Mouse (Mus musculus) heart, embryonic 14.5 days (tissue): ENCODE results near the gene Gnai3. TPM values are rescaled to one million over a fixed set of nuclear protein-coding genes. Genes with fewer than 3 reads are reported as not detected.

Experiments used
- ATAC-seq: fragments of 200-750 bp; cut with Nextera tagmentation; 2 replicates; pipeline ENCODE4 v1.8.0; 2017; ENCODE audit warnings: low read depth, moderate TSS enrichment; ENCODE audit not compliant: insufficient number of reproducible peaks, insufficient read depth, low FRiP score
- H3K27ac ChIP-seq, 2 experiments: fragments of 200-500 bp in 1 of 2; fragments of 300-500 bp in 1 of 2; sonication (generic) in 1 of 2; replicated peaks in 1 of 2; 2 replicates each; pipeline ENCODE4 v1.5.1; 2012 to 2014; ENCODE audit warnings: low read depth in 2 of 2, low read length in 2 of 2, control low read depth in 1 of 2, mild to moderate bottlenecking in 1 of 2, mixed read lengths in 1 of 2; ENCODE audit not compliant: control insufficient read depth in 1 of 2, insufficient read depth in 1 of 2
- H3K27me3 ChIP-seq: fragments of 300-500 bp; sonication (generic); 2 replicates; pipeline ENCODE4 v1.6.1; 2014; ENCODE audit warnings: mild to moderate bottlenecking, low read length, control low read depth; ENCODE audit not compliant: control insufficient read depth, insufficient read depth
- H3K36me3 ChIP-seq: fragments of 300-500 bp; sonication (generic); 2 replicates; pipeline ENCODE4 v1.6.1; 2014; ENCODE audit warnings: mild to moderate bottlenecking, control low read depth, low read length, mixed read lengths; ENCODE audit not compliant: control insufficient read depth, insufficient read depth
- H3K4me1 ChIP-seq, 2 experiments: fragments of 200-500 bp in 1 of 2; fragments of 300-500 bp in 1 of 2; sonication (generic) in 1 of 2; 2 replicates each; pipeline ENCODE4 v1.6.1; 2012 to 2014; ENCODE audit warnings: low read length in 2 of 2, control low read depth in 1 of 2, mixed read lengths in 1 of 2; ENCODE audit not compliant: control insufficient read depth in 2 of 2, insufficient read depth in 2 of 2
- H3K4me2 ChIP-seq: fragments of 300-500 bp; sonication (generic); 2 replicates; pipeline ENCODE4 v1.6.1; 2014; ENCODE audit warnings: mild to moderate bottlenecking, low read length
- H3K4me3 ChIP-seq, 2 experiments: fragments of 200-500 bp in 1 of 2; fragments of 300-500 bp in 1 of 2; sonication (generic) in 1 of 2; 2 replicates each; pipeline ENCODE4 v1.5.1; 2012 to 2014; ENCODE audit warnings: low read length in 2 of 2, mild to moderate bottlenecking in 2 of 2, control low read depth in 1 of 2, low read depth in 1 of 2, moderate library complexity in 1 of 2; ENCODE audit not compliant: control insufficient read depth in 1 of 2, insufficient read depth in 1 of 2
- H3K9ac ChIP-seq: fragments of 300-500 bp; sonication (generic); 2 replicates; pipeline ENCODE4 v1.6.1; 2014; ENCODE audit warnings: mild to moderate bottlenecking, low read length
- H3K9me3 ChIP-seq: fragments of 300-500 bp; sonication (generic); 2 replicates; pipeline ENCODE4 v1.6.1; 2016; ENCODE audit warnings: low read length, control low read depth; ENCODE audit not compliant: control insufficient read depth
- WGBS: fragments of 180-500 bp; shearing (Covaris S2); extraction: QIAGEN DNeasy Blood & Tissue Kit; methylation state at CpG from one replicate; pipeline ENCODE4 v1.1.7; 2014; 5-methylcytosine and 5-hydroxymethylcytosine counted together
- polyA plus RNA-seq: library from polyadenylated mRNA; unstranded; fragments of >200 nt; fragmentation: Nextera tagmentation; extraction: Ambion mirVana; gene quantifications from 2 replicates; pipeline ENCODE4 v1.2.1, GENCODE M21; 2014

The Gnai3 gene
- polyA plus RNA-seq, 1 experiment from 2014 or later = 74.0 TPM

DNA sequence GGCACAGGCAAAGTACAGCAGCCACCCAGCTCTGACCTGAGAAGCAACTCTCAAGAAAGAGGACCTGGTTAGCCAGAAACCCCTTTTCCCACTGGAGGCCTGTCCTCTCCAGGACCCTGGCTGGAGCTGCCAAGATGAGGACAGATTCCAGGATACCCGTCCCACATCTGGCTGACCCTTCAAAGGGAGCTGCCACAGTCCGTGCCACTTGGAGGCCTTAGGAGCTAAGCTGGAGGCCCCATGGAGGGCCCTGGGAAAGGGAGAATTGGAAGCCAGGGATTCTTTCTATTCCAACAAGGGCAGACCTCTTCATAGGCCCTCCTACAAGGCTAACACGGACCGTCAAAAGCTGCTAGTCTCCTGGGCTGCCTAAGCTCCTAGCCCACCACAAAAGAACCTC lies 64.3 kb downstream of the Gnai3 start:
- Histone ChIP-seq H3K4me3 (no peak overlapping the region; a peak in 1 of 4 replicates), H3K9me3 (no peaks in the 10 kb centered on the region), H3K27ac (peak overlapping the region; percentile 14 to 51; a peak in 2 of 4 replicates), H3K4me2 (peak overlapping the region; percentile 44), H3K27me3 (no peaks in the 10 kb centered on the region), H3K9ac (peak overlapping the region; percentile 45; the same call in 1 of the 2 replicates), H3K36me3 (peaks cover 43% of the 10 kb centered on the region), H3K4me1 (peaks cover 24 to 38% of the 10 kb centered on the region in 2 experiments)
- no peak for ATAC-seq
- WGBS = 35% methylated on average over 4 of the region's 4 CpGs

DNA sequence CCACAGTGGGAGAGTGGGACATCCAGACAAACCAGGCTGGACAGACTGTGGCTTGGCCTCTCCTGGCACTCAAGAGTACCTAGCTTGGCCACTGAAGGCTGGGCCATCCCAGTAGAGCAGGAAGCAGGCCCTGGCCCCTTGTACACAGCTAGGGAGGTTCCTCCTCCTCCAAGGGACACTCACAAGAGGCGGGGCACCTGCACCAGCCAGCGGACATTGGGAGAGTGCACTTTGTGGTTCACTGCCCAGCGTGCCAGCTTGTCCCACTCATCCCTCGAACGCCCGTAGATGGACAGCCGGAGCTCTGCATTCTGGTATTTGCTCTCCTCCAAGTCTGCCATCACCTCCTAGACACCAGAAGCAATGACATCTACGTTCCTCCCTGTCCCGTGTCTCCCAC lies 69.1 kb downstream of the Gnai3 start:
- Histone ChIP-seq H3K4me3 (no peak overlapping the region), H3K27ac (no peak overlapping the region), H3K4me2 (no peak overlapping the region), H3K9ac (no peak overlapping the region), H3K36me3 (peaks cover 70% of the 10 kb centered on the region), H3K4me1 (peaks cover 4 to 5% of the 10 kb centered on the region in 2 experiments), H3K27me3 (no peaks in the 10 kb centered on the region), H3K9me3 (no peaks in the 10 kb centered on the region)
- ATAC-seq = no peak
- 88% methylated on average over 9 of the region's 9 CpGs for WGBS

DNA sequence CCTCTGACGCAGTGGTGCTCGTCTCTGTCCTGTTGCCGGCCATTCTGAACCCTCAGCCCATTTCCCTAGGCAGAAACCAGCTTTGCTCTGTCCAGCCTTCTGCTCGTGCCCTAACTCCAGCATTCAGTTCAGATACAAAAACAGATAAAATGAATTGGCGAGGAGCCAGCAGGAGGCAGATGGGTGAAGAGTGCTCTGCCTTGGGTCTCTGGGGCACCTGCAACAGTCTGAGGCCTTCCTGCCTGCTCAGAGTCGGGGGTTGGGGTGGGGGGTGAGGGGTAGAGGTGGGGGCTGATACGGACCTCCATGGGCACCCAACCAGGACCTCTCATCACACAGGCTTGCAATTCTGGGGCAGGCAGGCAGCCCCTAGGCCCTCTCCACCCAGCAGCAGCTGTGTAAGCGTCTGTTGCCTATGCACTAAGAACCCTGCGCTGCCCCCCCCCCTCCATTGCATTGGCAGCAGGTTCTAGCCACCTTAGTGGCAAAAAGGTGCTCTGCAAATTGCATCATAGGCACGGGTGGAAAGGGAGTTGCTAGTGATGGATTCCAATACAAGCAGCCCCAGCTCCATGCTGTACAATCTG lies 72.9 kb downstream of the Gnai3 start:
- H3K27ac ChIP-seq = no peak overlapping the region
- no peaks in the 10 kb centered on the region for H3K27me3 ChIP-seq
- 68% methylated on average over 10 of the region's 10 CpGs for WGBS
- no peak overlapping the region for H3K4me2 ChIP-seq
- H3K9me3 ChIP-seq = no peaks in the 10 kb centered on the region
- H3K9ac ChIP-seq = no peak overlapping the region
- peaks cover 41% of the 10 kb centered on the region for H3K36me3 ChIP-seq
- no peak for ATAC-seq
- H3K4me1 ChIP-seq = peaks cover 5% of the 10 kb centered on the region in 2 experiments; a peak in 1 of 4 replicates
- H3K4me3 ChIP-seq = no peak overlapping the region

DNA sequence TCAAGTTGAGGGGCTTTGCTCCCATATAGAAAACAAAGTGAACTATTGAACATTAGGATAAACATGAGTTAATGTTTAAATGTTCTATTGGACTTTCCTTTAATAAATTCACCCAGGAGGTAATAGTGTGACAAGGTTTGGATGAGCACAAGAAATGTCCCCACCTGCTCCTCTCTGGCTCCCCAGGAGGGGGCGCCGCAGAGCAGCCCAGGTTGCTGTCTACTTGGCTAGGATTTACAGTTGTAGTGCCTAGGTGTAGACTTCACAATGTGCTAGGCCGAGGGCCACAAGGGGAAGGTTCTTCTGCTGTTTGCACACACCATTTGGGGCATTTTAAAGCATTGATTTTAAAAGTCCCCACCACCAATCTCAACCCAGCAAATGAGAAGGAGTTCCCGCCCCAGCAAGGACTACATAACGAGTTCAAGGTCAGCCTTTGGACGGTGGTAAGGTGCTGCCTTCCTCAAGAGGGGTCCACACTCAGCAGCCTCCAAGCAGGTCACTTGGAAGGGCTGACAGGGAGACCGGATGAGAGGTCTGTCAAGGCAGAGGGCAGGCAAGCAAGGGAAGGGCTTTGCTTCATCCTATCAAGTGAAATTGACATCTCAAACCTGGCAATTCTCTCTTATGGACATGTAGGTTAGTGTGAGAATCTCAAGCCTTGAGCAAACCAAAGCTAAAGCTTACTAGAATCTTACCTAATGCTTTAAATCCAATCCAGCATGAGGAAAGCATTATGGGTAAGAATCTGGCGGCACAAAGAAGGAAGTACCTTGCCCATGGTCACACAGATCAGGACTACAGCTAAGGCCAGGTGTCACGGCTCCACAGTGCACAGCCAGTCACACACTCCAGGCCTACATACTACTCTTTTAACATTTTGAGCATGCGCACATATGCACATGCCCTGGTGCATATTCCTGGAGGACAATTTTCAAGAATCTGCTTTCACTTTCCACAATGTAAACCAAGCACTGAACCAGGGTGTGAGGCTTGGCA lies 75.4 kb downstream of the Gnai3 start:
- H3K4me3 ChIP-seq = no peak overlapping the region
- H3K36me3 ChIP-seq = peaks cover 16% of the 10 kb centered on the region
- H3K9ac ChIP-seq = no peak overlapping the region
- no peaks in the 10 kb centered on the region for H3K27me3 ChIP-seq
- 58% methylated on average over 10 of the region's 10 CpGs for WGBS
- peaks cover 5% of the 10 kb centered on the region in 2 experiments; a peak in 1 of 4 replicates for H3K4me1 ChIP-seq
- H3K27ac ChIP-seq = no peak overlapping the region
- ATAC-seq = no peak
- H3K9me3 ChIP-seq = no peaks in the 10 kb centered on the region
- no peak overlapping the region; the same call in 1 of the 2 replicates for H3K4me2 ChIP-seq

GRCm38 (mm10) chr3:108069231-108069870 lies 76.6 kb downstream of the Gnai3 start:
- no peaks in the 10 kb centered on the region for H3K27me3 ChIP-seq
- no peaks in the 10 kb centered on the region for H3K9me3 ChIP-seq
- peak overlapping the region in 1 of 2 experiments; percentile 13; a peak in 1 of 4 replicates for H3K4me3 ChIP-seq
- H3K9ac ChIP-seq = 0 out of 2 replicates have a peak overlapping the region, but pooled peaks have one; percentile 9
- H3K4me2 ChIP-seq = peak overlapping the region; percentile 55
- H3K36me3 ChIP-seq = peaks cover 4% of the 10 kb centered on the region
- no peak overlapping the region for H3K27ac ChIP-seq
- peaks cover 5% of the 10 kb centered on the region in 2 experiments; a peak in 1 of 4 replicates for H3K4me1 ChIP-seq
- 0 out of 2 replicates have a peak, but pooled peaks have one; percentile 26 for ATAC-seq
- WGBS = 32% methylated on average over 13 of the region's 13 CpGs

DNA sequence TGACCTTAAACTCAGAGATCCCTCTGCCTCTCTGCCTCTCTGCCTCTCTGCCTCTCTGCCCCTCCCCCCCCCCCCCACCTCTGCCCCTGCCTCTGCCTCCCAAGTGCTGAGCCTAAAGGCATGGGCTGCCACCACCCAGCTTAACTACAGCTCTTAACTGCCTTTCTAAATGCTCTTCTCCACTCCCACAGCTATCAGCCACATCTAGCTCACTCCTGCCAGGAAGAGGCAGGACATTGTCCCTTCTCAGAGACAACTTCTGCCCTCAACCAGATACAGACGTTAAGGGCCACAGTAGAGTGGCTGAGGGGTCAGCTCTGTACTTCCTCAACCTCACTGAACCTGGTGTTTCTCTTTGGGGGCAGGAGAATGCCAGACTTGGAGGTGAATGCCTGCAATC lies 77.1 kb downstream of the Gnai3 start:
- no peaks in the 10 kb centered on the region for H3K27me3 ChIP-seq
- no peak for ATAC-seq
- no peak overlapping the region for H3K9ac ChIP-seq
- H3K4me1 ChIP-seq = peaks cover 5% of the 10 kb centered on the region in 2 experiments; a peak in 1 of 4 replicates
- no peak overlapping the region for H3K27ac ChIP-seq
- no peak overlapping the region for H3K4me3 ChIP-seq
- no peaks in the 10 kb centered on the region for H3K9me3 ChIP-seq
- WGBS = 5% methylated on average over 1 of the region's 1 CpGs
- no peak overlapping the region for H3K4me2 ChIP-seq
- H3K36me3 ChIP-seq = no peaks in the 10 kb centered on the region; the same call in 1 of the 2 replicates

GRCm38 (mm10) chr3:108067370-108067934 lies 78.5 kb downstream of the Gnai3 start:
- Histone ChIP-seq H3K4me1 (peaks cover 5% of the 10 kb centered on the region in 2 experiments; a peak in 1 of 4 replicates), H3K4me3 (no peak overlapping the region), H3K4me2 (no peak overlapping the region), H3K27ac (no peak overlapping the region), H3K27me3 (no peaks in the 10 kb centered on the region), H3K9me3 (no peaks in the 10 kb centered on the region), H3K36me3 (no peaks in the 10 kb centered on the region), H3K9ac (no peak overlapping the region)
- no peak for ATAC-seq
- 56% methylated on average over 6 of the region's 6 CpGs for WGBS
